Mouse (Mus musculus) MEL-GATA-1-ER (cell line): ENCODE measurements around the gene Dazap2.
A peak's percentile ranks its signal among the peaks of the same experiment; 100 is the strongest.

ENCODE experiments used
- DNase-seq: peaks from one replicate; pipeline ENCODE4 v3.0.0-alpha.2; 2012; ENCODE audit warnings: low read depth; ENCODE audit errors: extremely low read depth

Dazap2 gene

GRCm38 (mm10) chr15:100614996-100615824, at the start of gene Dazap2:
Dazap2 (plus strand) TSS chr15:100615349.
- DNase-seq = peak; percentile 89

- DNase-seq = no peak
Measured at GRCm38 (mm10) chr15:100566531-100566930, 48.6 kb upstream of the Dazap2 start.

- DNase-seq = no peak
Measured at GRCm38 (mm10) chr15:100569239-100569638, 45.9 kb upstream of the Dazap2 start.

- no peak for DNase-seq
Measured at GRCm38 (mm10) chr15:100573946-100574345, 41.2 kb upstream of the Dazap2 start.

GRCm38 (mm10) chr15:100574378-100574777, 40.8 kb upstream of the Dazap2 start:
- DNase-seq = no peak

- no peak for DNase-seq
Measured at GRCm38 (mm10) chr15:100575366-100575765, 39.8 kb upstream of the Dazap2 start.

- DNase-seq = no peak
Measured at GRCm38 (mm10) chr15:100576392-100576791, 38.8 kb upstream of the Dazap2 start.

GRCm38 (mm10) chr15:100576810-100577209, 38.3 kb upstream of the Dazap2 start:
- DNase-seq = no peak

GRCm38 (mm10) chr15:100577972-100578371, 37.2 kb upstream of the Dazap2 start:
- no peak for DNase-seq

GRCm38 (mm10) chr15:100580108-100580507, 35.0 kb upstream of the Dazap2 start:
- no peak for DNase-seq

- DNase-seq = no peak
Measured at GRCm38 (mm10) chr15:100585931-100586330, 29.2 kb upstream of the Dazap2 start.

- no peak for DNase-seq
Measured at GRCm38 (mm10) chr15:100587166-100587565, 28.0 kb upstream of the Dazap2 start.

- DNase-seq = no peak
Measured at GRCm38 (mm10) chr15:100588297-100588696, 26.9 kb upstream of the Dazap2 start.

GRCm38 (mm10) chr15:100590436-100590835, 24.7 kb upstream of the Dazap2 start:
- no peak for DNase-seq

- no peak for DNase-seq
Measured at GRCm38 (mm10) chr15:100592817-100593216, 22.3 kb upstream of the Dazap2 start.

GRCm38 (mm10) chr15:100598287-100598882, 16.8 kb upstream of the Dazap2 start:
- DNase-seq = no peak

GRCm38 (mm10) chr15:100598883-100599275, 16.3 kb upstream of the Dazap2 start:
- peak; percentile 51 for DNase-seq

GRCm38 (mm10) chr15:100599276-100600046, 15.7 kb upstream of the Dazap2 start, which contains the start of gene Pou6f1:
Pou6f1 (minus strand) TSS chr15:100599984.
- no peak for DNase-seq

GRCm38 (mm10) chr15:100600047-100600695, 15.0 kb upstream of the Dazap2 start:
- peak; percentile 71 for DNase-seq

- no peak for DNase-seq
Measured at GRCm38 (mm10) chr15:100600696-100601272, 14.4 kb upstream of the Dazap2 start.

- no peak for DNase-seq
Measured at GRCm38 (mm10) chr15:100601669-100602068, 13.5 kb upstream of the Dazap2 start.
